Mouse (Mus musculus) lung, adult 10 weeks (tissue): ENCODE data around the gene Zfp568. TPM values are rescaled to one million over a fixed set of nuclear protein-coding genes. Genes with fewer than 3 reads are reported as not detected.

Experiments
- polyA plus RNA-seq: library from polyadenylated mRNA; stranded (reverse); fragments of 350-450 nt; fragmentation: Illumina TruSeq; extraction: RNeasy Lipid Tissue Mini Kit (QIAGEN cat#74804); gene quantifications from one replicate; pipeline ENCODE4 v1.2.3, GENCODE M21; 2014; ENCODE audit warnings: low read depth, low replicate concordance; ENCODE audit not compliant: insufficient read depth

The Zfp568 gene
- polyA plus RNA-seq: 2.4 TPM

GRCm38 (mm10) chr7:29983690-29984380, at the start of gene Zfp568:
Gene Zfp568, plus strand, starts transcription at chr7:29983955.

GRCm38 (mm10) chr7:29953513-29954401, 30.0 kb upstream of the Zfp568 start, which contains the start of gene Zfp74:
Gene Zfp74, minus strand, starts transcription at chr7:29954089.

GRCm38 (mm10) chr7:30050882-30051548, 67.3 kb downstream of the Zfp568 start, which contains the start of gene Zfp14:
Gene Zfp14, minus strand, starts transcription at chr7:30051380.

GRCm38 (mm10) chr7:30072146-30073028, 88.6 kb downstream of the Zfp568 start, which contains the start of gene Zfp82:
Gene Zfp82, minus strand, starts transcription at chr7:30072900.

Other genes starting within 250 kb of the Zfp568 start
- gene Zfp84, start 215.4 kb upstream of the Zfp568 start, polyA plus RNA-seq: 3.6 TPM
- gene Zfp30, start 200.0 kb upstream of the Zfp568 start, polyA plus RNA-seq: 1.2 TPM
- 5.0 TPM for gene Zfp790, start 167.8 kb upstream of the Zfp568 start, polyA plus RNA-seq
- 1.3 TPM for gene Zfp940, start 130.3 kb upstream of the Zfp568 start, polyA plus RNA-seq
- 3.3 TPM for gene Zfp420, start 124.0 kb upstream of the Zfp568 start, polyA plus RNA-seq
- gene Zfp27, start 77.4 kb upstream of the Zfp568 start, polyA plus RNA-seq: 2.4 TPM
- gene Zfp383, start 75.7 kb upstream of the Zfp568 start, polyA plus RNA-seq: 4.4 TPM
- gene Zfp74, start 29.9 kb upstream of the Zfp568 start, polyA plus RNA-seq: 4.0 TPM
- 2.8 TPM for gene Zfp14, start 67.4 kb downstream of the Zfp568 start, polyA plus RNA-seq
- 3.7 TPM for gene Zfp82, start 88.9 kb downstream of the Zfp568 start, polyA plus RNA-seq
- not detected for gene Gm26920, start 106.5 kb downstream of the Zfp568 start, polyA plus RNA-seq
- gene Zfp566, start 106.6 kb downstream of the Zfp568 start, polyA plus RNA-seq: 3.7 TPM
- 34.1 TPM for gene Zfp260, start 110.8 kb downstream of the Zfp568 start, polyA plus RNA-seq
- gene Zfp382, start 138.0 kb downstream of the Zfp568 start, polyA plus RNA-seq: 0.50 TPM
- 21.5 TPM for gene Zfp146, start 185.8 kb downstream of the Zfp568 start, polyA plus RNA-seq
- gene Cox7a1, start 200.2 kb downstream of the Zfp568 start, polyA plus RNA-seq: 91.7 TPM
- 301 TPM for gene Capns1, start 214.9 kb downstream of the Zfp568 start, polyA plus RNA-seq
- 84.4 TPM for gene Polr2i, start 248.0 kb downstream of the Zfp568 start, polyA plus RNA-seq
- gene Tbcb, start 248.3 kb downstream of the Zfp568 start, polyA plus RNA-seq: 83.5 TPM